Mouse (Mus musculus): ENCODE data around the gene Ccdc34. TPM values are rescaled to one million over a fixed set of nuclear protein-coding genes. Genes with fewer than 3 reads are reported as not detected.

Gene Ccdc34
- polyA plus RNA-seq, 2 experiments from 2014 or later: 4.5 to 6.6 TPM

GRCm38 (mm10) chr2:110004668-110005067, 12.9 kb upstream of the Ccdc34 start:
- ATAC-seq: no peak

GRCm38 (mm10) chr2:110005164-110005563, 12.5 kb upstream of the Ccdc34 start:
- ATAC-seq: no peak

DNA sequence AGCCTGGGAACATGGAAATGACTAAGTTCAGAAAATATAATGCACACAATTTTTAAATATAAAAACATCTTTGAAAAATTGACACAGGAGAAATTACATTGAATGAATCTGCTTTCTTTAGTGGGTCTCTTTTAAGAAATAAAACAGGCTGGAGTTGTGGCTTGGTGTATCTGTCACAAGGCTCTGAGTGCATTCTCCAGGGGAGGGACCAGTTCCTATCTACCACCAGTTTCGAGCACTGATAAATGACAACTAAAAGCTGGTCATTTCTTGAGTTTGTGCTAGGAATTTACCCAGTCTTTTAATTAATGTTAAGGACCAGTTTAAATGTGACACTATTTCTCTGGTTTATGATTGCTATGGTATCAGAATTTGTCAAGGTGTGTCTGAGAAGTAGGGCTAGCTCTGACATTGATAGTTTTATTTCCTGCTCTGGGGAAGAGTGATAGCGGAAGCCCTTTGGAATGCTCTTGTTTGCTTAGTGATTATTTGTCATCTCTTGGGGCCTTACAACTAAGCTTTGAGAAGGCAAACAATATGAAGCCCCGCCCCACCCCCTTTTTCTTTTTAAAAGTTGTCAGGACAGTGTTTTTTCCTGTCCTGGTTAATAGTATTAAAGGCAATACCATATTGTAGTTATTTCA, 11.9 kb upstream of the Ccdc34 start:
- ATAC-seq: no peak

GRCm38 (mm10) chr2:110007423-110008267, 10.0 kb upstream of the Ccdc34 start:
- ATAC-seq: no peak

DNA sequence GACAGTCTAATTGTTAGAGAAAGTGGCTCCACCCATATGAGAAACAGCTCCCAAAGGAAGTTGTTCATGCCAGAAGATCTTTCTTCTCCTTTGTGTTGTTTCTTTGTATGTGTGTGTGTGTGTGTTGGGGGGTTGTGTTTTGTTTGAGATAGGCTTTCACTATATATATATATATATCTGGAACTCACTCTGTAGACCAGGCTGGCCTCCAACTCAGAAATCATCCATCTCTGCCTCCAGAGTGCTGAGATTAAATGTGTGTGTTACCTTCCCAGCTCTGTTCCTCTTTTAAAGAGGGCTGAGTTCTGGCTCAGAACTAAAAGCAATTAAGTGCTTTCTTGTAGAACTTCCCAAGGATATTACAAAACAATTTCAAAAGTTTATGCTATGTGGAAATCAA, 8.2 kb upstream of the Ccdc34 start:
- ATAC-seq: no peak

DNA sequence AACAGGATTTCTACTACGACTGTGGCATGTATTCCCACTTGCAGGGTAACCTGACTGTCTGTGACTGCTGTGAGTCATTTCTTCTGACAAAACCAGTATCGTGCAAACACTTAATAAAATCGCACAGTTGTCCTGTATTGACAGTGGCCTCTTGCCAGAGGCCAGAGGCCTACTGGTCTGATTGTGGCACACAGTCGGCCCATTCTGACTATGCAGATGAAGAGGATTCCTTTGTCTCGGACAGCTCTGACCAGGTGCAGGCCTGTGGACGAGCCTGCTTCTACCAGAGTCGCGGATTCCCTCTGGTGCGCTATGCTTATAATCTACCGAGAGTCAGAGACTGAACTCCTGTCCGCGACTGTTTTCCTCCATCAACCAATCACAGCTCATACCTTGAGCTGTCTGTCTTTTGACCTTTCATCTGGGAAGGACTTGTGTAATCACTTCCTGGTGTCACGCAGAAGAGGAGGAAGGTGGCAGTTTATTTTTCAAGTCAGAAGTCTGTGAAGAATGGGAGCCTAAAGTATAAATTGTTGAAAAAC, 5.4 kb upstream of the Ccdc34 start:
- no peak for ATAC-seq

GRCm38 (mm10) chr2:110017087-110017486, 530 bp upstream of the Ccdc34 start:
- no peak for ATAC-seq

GRCm38 (mm10) chr2:110019656-110020055, 2.0 kb downstream of the Ccdc34 start:
- ATAC-seq: no peak

GRCm38 (mm10) chr2:110020430-110020829, 2.8 kb downstream of the Ccdc34 start:
- ATAC-seq: no peak

- no peak for ATAC-seq
These were observed 18.6 kb downstream of the Ccdc34 start for GRCm38 (mm10) chr2:110036265-110036664.

DNA sequence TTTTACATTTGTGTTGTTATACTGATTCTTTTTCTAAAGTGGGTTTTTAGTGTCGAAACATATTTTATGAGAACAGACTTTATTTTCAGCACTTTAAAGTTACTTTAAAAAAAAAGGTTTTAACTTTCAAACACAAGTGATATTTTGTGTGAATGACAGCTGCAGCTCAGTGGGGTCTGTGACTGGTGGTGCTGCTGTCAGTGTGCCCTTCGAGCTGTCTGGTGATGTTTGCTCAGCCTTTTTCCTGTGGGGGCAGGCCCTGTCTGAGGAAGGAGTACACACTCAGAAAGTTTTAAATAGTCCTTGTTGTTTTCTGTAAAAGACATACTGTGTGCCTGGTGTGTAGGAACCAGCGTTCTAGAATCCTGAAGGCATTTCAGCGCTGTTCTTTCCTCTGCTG, 19.0 kb downstream of the Ccdc34 start:
- ATAC-seq: no peak

DNA sequence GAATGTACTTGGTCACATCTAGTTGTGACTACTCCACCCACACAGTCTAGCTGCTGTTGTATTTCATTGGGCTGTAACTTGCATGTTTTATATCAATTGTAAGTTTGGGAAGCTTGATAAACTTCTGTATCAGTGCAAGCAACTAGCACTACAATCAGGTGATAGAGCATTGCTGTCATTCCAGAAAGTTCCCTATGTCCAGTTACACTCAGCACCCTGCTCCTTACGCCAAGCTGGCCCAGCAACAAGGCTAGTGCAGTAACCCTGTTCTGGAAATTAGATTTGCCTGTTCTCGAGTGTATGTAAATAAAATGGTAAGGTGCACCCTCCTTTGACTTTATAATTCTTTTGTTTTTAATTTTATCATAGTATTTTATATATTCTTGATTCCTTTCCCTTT, 19.6 kb downstream of the Ccdc34 start:
- ATAC-seq: no peak

- no peak for ATAC-seq
These were observed 20.7 kb downstream of the Ccdc34 start for GRCm38 (mm10) chr2:110038341-110038740.

- no peak for ATAC-seq
These were observed 25.5 kb downstream of the Ccdc34 start for GRCm38 (mm10) chr2:110042861-110043760.

DNA sequence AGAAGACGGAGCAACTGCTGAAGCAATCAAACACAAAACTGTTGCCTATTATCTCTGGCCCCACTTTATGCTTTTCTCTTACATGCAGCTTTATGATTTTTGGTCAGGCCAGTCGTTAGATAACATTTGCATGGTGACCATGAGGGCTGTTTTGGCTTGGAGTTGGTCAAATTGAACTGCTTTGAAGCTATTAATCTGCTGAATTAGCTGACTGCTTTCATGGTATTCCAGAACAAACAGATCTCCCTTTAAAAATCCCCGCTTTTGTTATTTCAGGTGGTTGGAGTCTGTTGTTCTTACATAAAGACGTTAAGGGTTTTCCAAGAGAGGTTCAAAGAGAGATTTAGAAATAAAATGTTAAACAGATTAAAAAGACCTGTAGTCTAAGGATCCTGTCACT, 40.8 kb downstream of the Ccdc34 start:
- ATAC-seq: no peak

GRCm38 (mm10) chr2:110063131-110063530, 45.5 kb downstream of the Ccdc34 start:
- no peak for ATAC-seq

DNA sequence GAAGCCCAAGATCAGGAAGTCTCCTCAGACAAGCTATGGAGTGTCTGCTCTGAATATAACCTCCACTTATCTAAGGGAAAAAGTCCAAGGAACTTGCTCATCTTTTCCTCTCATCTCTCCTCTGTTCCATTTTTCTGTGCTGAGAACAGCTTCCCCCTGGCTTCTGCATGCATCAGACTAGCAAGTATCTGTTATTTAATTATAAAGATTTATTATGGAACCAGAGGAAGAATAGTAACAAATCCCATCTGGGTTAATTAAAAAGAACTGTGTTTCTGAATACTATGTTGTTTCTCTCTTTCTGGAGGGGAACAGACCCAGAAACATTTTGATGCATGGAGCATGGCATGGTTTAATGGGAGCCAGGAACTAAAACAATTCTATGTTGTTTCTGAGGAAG, 51.3 kb downstream of the Ccdc34 start:
- ATAC-seq: no peak

DNA sequence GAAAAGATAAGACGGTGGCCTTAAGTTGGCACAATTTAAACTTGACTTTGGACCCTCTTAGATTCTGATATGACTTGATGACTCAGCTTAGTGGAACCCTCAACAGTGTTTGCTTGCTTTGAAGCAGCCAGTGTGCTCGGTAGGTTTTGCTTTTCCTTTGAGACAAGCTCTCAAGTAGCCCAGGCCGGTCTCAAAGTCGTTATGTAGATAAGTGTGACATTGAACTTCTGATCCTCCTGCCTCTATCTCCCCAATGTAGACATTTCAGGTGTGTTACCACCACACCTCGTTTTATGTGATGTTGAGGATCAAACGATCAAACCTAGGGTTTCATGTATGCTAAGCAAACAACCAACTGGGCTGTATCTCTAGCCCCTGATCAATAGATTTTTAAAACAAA, 55.4 kb downstream of the Ccdc34 start:
- ATAC-seq: no peak

DNA sequence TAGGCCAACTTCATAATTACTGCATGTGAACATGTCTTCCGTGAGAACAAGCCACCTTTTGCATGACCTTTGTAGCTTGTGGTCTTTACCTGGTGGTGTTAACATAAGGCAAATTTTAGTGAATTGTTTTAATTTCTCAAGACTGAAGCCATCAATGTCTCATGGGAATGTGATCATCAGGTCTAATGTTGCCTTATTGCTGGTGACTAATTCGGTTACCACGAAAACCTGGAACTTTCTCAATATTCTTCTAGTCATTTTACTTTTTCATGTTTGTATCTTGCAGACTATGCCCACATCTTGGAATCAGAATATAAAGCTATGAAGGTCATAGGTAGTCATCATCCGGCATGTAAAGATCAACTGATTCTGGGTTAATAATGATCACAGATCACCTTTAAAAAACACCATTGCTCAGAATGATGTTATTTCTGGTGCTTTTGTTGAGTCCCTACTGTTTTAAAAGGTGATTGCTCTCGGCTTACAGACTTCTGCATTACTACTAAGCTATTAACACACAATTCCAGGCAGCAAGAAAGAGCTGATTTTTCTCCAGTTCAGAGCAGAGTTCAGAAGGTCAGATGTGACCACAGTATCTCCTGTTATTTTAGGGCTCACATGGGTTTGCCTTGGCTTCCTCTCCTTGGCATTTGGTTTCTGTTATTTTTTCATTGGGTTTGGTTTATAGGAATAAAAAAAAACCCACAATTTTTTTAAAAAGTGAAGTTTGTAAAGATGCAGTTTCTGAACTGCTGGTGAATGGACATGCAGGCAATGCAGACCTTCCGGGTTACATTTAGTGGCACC, 57.2 kb downstream of the Ccdc34 start:
- ATAC-seq: no peak

GRCm38 (mm10) chr2:110077240-110077639, 59.6 kb downstream of the Ccdc34 start:
- ATAC-seq: no peak

DNA sequence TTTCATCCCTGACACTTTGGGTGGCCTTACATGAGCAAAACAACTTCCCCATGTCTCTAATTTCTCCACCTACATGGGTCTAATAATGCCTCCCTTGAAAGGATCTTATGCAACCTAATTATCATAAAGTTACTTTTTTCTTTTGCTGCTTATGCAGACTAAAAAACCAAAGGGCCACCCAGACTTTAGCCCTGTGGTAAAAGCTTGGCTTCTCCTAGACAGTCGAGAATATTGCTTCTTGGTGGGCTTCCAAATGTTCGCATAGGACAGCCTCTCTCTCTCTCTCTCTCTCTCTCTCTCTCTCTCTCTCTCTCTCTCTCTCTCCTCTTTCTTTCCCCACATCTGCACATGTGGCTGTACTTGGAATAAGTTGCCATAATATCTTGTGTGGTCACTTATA, 60.0 kb downstream of the Ccdc34 start:
- ATAC-seq: no peak

DNA sequence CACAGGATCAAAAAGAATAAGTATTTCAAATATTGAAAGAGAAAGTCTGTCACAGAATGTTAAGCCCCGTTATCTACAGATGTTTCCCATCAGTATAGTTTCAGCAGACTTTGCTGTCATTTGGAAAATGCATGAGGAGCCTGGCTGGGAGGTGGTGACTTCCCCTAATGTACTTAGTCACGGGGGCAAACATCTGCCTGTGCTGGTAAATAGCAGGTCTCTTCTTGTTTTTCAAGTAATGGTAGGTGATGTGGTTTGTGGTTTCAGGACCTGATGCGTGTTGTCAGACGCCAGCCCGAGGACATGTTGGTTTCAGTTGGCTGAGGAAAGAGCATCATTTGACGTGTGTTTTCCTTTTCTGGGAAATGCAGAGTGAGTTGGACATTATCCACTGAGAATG, 62.9 kb downstream of the Ccdc34 start:
- no peak for ATAC-seq
